Mouse (Mus musculus) lung, adult 2 months (tissue): ENCODE data around the gene Hinfp. TPM values are rescaled to one million over a fixed set of nuclear protein-coding genes. Genes with fewer than 3 reads are reported as not detected.
"Not testable (repeated sequence)": the region's sequence is repeated elsewhere in the genome, so short reads cannot be mapped to it uniquely, and the experiment has no call there.

Experiments
- DNase-seq: peaks from one replicate; pipeline ENCODE4 v3.0.0; 2022
- H3K4me1 ChIP-seq: fragments of 200-500 bp; 2 replicates; pipeline ENCODE4 v1.6.1; 2011; ENCODE audit warnings: low read length; ENCODE audit not compliant: control insufficient read depth, insufficient read depth
- H3K4me3 ChIP-seq: fragments of 200-500 bp; replicated peaks from 2 replicates; pipeline ENCODE3; 2011; ENCODE audit warnings: low read depth, mild to moderate bottlenecking, control low read depth, low read length; ENCODE audit errors: extremely low read depth
- CTCF ChIP-seq: fragments of 200-500 bp; IDR thresholded peaks from 2 replicates; pipeline ENCODE4 v1.5.1; 2011; ENCODE audit warnings: mild to moderate bottlenecking, low read length, control low read depth; ENCODE audit not compliant: insufficient read depth
- POLR2A ChIP-seq: fragments of 200-500 bp; IDR thresholded peaks from 2 replicates; pipeline ENCODE4 v1.6.1; 2011; ENCODE audit warnings: low read depth, mild to moderate bottlenecking, control low read depth, low read length, borderline replicate concordance; ENCODE audit errors: extremely low read depth
- WGBS: fragments of 180-500 bp; shearing (Covaris S2); methylation state at CpG from one replicate; pipeline ENCODE4 v1.1.7; 2018; 5-methylcytosine and 5-hydroxymethylcytosine counted together
- polyA plus RNA-seq: library from polyadenylated mRNA; depleted of rRNA; stranded (reverse); fragments of >200 nt; gene quantifications from 2 replicates; pipeline ENCODE4 v1.2.3, GENCODE M21; 2012

Gene Hinfp
- polyA plus RNA-seq, 1 experiment: 21.3 TPM

DNA sequence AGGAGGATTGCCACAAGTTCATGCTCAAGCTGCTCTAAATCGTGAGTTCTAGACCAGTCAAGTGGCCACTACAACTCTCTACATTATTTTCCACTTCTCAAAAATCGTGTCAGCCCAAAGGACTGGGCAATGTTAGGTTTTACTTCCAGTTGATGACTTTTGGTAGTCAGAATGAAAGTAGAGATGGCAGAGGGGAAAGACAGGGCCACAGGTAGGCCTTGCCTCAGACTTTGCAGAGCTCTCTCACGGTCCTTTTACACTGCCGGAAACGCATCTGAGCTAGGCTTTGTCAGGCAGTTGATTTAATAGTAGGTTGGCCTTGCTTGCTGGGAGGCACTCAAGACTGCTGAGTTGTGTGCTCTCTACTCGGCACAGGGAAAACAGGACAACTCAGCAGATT lies 18.7 kb upstream of the Hinfp start:
- 77% methylated on average over 6 of the region's 6 CpGs for WGBS
- Histone ChIP-seq H3K4me3 (no peak overlapping the region), H3K4me1 (peaks cover 12% of the 10 kb centered on the region; the same call in 1 of the 2 replicates)
- TF ChIP-seq CTCF (no peak), POLR2A (no peak)
- DNase-seq: no peak

DNA sequence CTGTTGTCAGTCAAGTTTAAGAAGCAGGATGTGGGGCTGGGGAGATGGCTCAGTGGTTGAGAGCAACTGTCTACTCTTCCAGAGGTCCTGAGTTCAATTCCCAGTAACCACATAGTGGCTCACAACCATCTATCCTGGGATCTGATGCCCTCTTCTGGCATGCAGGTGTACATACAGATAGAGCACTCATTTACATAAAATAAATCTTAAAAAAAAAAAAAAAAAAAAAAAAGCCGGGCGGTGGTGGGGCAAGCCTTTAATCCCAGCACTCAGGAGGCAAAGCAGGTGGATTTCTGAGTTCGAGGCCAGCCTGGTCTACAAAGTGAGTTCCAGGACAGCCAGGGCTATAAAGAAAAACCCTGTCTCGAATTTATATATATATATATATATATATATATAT lies 18.2 kb upstream of the Hinfp start:
- 70% methylated on average over 4 of the region's 4 CpGs for WGBS
- DNase-seq, H3K4me3 ChIP-seq: not testable (repeated sequence)
- peaks cover 14% of the 10 kb centered on the region for H3K4me1 ChIP-seq

DNA sequence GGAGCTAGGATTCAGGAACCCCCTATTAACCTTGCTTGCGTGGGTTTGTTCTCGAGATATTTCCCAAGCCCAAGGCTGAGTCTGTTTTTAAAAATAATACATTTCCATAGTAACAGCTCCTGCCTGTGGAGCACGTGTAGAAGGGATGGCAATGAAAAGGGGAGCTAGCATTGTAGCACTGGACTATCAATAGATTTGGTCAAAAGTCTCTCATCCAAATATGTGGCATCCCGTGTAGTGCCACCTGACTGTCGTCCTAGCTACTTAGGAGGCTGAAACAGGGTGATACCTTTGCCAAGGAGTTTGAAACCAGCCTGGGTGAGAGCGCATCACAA lies 15.3 kb upstream of the Hinfp start:
- TF ChIP-seq POLR2A: no peak
- TF ChIP-seq CTCF: no peak
- H3K4me3 ChIP-seq: peak overlapping the region; percentile 35
- no peak for DNase-seq
- H3K4me1 ChIP-seq: peaks cover 16% of the 10 kb centered on the region
- WGBS: 17% methylated on average over 6 of the region's 6 CpGs

DNA sequence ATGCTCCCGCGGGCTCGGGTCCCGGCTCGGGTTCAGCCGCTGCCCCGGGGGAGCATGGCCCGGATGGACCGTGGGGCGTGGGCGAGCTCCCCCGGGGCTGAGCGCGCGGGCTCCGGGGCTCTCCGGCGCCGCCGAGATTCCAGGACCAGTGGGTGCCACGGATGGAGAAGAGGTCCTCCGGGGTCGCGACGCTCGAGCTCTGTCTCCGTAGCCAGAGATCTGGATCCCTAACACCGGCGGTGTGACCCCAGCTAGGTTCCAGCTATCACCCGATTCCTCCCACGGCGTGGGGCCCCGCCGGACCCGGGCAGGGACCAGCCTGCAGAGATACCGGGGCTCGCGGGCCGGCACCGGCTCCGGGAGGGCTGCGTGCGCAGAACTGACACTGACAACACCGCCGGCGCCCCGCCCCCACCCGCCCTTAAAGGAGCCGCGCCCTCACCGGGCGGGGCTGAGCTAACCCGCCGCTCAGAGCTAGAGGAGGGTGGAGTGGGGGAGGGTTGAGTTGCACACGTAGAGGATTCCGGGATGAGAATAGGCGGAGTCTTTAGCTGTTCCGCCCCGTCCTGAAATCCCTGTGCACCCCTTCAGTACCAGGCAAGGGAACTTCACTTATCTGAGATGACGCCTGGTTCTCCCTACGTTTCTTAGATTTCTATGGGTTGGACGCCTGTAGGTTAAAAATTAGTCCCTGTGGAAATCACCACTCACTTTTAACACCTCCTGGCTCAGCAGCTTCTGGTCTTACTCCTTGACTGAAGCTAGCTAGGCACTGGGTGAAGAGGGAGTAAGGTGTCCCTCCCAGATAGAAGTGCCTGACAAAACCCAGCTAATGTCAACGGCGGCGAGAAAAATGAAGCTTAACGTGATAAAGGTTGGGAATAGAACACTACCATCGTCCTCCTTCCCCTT lies 14.7 kb upstream of the Hinfp start, which contains the start of gene C2cd2l:
C2cd2l (minus strand) TSS at position 399 of the 912 bp plus-strand sequence.
- TF ChIP-seq CTCF (no peak), POLR2A (peak; percentile 45; the same call in 1 of the 2 replicates)
- WGBS: under 1% methylated on average over 67 of the region's 67 CpGs
- peak within 1 kb of the TSS; percentile 88 for H3K4me3 ChIP-seq
- peak; percentile 83 for DNase-seq
- peaks cover 16% of the 10 kb centered on the region for H3K4me1 ChIP-seq

DNA sequence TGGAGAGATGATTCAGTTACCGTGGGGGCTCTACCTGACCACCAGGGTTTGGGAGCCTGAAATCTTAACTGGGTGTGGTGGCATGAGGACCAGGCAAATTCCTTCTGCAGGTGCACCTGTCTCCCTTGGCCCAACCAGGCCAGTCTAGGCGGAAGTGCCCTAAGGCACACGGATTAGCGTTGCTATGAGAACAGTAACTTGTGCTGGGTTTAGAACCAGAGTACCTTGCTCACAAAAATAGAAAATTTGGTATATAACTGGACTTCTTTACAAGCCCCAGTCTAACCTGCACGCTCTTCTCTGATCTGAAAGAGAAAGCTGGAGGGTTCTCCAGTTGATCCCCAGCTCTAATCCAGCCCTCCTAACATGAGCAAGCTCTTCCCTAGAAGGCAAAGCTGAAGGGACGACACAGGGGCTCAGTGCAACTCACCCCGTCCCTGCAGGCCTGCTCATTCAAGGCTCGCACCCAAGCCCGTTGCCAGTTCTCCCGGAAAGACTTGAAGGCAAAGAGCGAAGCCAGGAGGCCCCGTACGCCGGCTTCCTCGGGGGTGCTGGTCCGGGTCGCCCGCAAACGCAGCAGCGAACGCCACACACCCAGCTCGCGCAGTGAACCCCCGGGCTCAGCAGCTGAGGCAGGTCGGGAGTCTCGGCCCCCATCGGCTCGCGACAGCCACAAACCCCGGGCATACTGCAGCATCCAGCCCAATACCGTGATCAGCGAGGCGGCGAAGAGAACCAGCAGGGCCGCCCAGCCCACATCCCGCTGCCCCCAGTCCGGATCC lies 13.8 kb upstream of the Hinfp start:
- DNase-seq: peak; percentile 47
- Histone ChIP-seq H3K4me1 (peaks cover 16% of the 10 kb centered on the region), H3K4me3 (peak overlapping the region; percentile 88)
- TF ChIP-seq POLR2A (no peak), CTCF (no peak)
- WGBS: 2% methylated on average over 37 of the region's 37 CpGs

DNA sequence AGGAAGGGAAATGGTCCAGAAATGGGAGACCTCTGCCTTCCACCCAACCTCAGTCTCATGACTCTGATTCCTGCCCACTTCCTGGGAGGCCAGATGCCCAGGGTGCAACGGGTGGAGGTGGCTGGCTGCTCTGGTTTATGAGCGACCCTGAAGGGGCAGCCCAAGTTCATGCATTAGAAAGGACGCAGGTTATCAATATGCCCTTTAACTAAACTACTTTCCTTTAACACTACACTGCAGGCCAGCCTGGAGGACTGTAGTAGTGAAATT lies 13.3 kb upstream of the Hinfp start:
- no peak for TF ChIP-seq CTCF
- no peak for TF ChIP-seq POLR2A
- WGBS: 18% methylated on average over 3 of the region's 3 CpGs
- no peak for DNase-seq
- H3K4me3 ChIP-seq: peak overlapping the region; percentile 26
- H3K4me1 ChIP-seq: peaks cover 16% of the 10 kb centered on the region

DNA sequence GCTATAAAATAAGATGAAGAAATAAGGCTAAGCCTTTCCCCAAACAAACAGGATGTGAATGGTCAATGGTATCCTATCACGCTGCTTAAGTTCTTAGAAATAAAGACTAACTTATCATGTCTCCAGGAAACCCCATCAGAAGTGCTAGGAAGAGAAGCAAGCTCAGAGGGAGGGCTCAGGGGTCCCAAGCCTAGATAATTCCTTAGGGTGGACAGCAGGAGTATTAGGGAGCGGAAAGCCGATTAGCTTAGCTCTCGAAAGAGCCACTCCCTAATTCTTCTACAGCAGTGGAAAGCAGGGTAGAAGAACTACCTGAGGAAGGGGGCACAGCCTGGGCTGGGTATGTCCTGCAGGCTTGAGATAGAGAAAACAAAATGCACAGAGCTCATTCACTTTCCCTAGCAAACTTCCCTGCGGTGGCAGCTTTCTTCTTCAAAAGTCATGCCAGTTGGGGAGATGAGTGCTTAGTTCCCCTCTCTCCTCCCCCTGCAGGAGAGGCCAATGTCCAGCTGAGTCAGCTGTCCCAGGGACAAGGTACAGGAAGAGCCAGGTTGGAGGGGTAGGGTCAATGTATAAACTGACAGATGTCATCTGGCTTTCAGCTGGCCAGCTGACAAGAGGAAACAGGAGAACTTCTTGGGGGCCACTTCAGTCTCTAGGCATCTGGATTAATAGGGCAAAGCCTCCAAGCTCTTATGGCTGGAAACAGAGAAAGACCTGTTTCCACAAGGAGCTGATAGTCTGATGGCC lies 12.8 kb upstream of the Hinfp start:
- TF ChIP-seq POLR2A (no peak), CTCF (no peak)
- peaks cover 16% of the 10 kb centered on the region for H3K4me1 ChIP-seq
- 39% methylated on average over 5 of the region's 5 CpGs for WGBS
- peak overlapping the region; percentile 34 for H3K4me3 ChIP-seq
- no peak for DNase-seq

DNA sequence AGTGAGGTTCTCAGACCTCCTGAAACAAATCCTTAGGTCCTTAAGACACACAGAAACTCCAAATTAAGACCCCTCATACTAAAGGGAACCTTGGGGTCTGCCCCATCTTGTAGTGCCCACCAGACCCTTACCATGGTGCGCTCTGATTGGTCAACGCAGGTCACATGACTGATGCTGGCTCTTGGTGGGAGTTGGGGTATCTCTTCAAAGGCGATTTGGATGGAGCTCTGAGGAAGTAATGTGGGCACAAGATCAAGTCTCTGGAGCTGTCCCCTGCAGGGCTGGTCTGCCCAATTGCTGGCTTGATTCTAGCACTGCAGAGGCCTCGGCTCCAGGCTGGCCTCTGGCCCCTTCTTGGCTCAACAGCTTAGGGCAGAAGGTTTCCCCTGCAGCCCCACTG lies 12.0 kb upstream of the Hinfp start:
- no peak overlapping the region for H3K4me3 ChIP-seq
- WGBS: 82% methylated on average over 4 of the region's 4 CpGs
- no peak for TF ChIP-seq POLR2A
- TF ChIP-seq CTCF: no peak
- H3K4me1 ChIP-seq: peaks cover 16% of the 10 kb centered on the region
- DNase-seq: no peak

DNA sequence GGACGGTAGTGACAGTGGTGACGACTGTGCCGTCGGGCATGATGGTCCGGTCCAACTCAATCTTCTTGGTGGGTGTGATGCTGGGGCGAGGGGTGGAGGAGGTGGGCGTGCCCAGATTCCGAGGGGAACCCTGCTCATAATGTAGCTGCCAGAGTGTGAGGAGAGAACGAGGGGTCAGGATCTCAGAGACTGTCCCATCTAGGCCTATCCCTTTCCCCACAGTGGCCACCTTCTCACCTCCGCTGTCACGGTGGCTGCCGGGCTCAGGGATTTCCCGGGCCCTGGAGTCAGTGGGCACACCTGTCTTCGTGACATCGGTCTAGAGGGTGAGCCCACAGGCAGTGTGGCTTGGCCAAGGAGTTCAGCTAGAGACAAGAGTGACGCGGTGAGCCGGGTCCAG lies 9.4 kb upstream of the Hinfp start:
- no peak for DNase-seq
- Histone ChIP-seq H3K4me1 (peaks cover 11% of the 10 kb centered on the region), H3K4me3 (no peak overlapping the region)
- TF ChIP-seq CTCF: no peak
- TF ChIP-seq POLR2A: no peak
- whole genome bisulfite sequencing: 91% methylated on average over 18 of the region's 18 CpGs
